Mouse (Mus musculus) kidney, postnatal 0 days (tissue): ENCODE data around the gene Ube2o. TPM values are rescaled to one million over a fixed set of nuclear protein-coding genes. Genes with fewer than 3 reads are reported as not detected.
A peak's percentile ranks its signal among the peaks of the same experiment; 100 is the strongest.

Source experiments
- ATAC-seq: fragments of 200-750 bp; cut with Nextera tagmentation; replicated peaks from 2 replicates; pipeline ENCODE4 v1.8.0; 2017; ENCODE audit warnings: low read depth, moderate number of reproducible peaks, moderate TSS enrichment, moderate library complexity; ENCODE audit not compliant: low FRiP score
- DNase-seq: peaks from one replicate; pipeline ENCODE4 v3.0.0-alpha.2; 2016; ENCODE audit warnings: low spot score
- H3K27ac ChIP-seq: fragments of 300-500 bp; sonication (generic); 2 replicates; pipeline ENCODE4 v1.5.1; 2014; ENCODE audit warnings: mild to moderate bottlenecking
- H3K27me3 ChIP-seq: fragments of 300-500 bp; sonication (generic); 2 replicates; pipeline ENCODE4 v1.6.1; 2014; ENCODE audit warnings: low read length, mixed read lengths; ENCODE audit not compliant: insufficient read depth
- H3K36me3 ChIP-seq: fragments of 300-500 bp; sonication (generic); 2 replicates; pipeline ENCODE4 v1.6.1; 2014; ENCODE audit warnings: low read length, mixed read lengths; ENCODE audit not compliant: insufficient read depth
- H3K4me1 ChIP-seq: fragments of 300-500 bp; sonication (generic); replicated peaks from 2 replicates; pipeline ENCODE4 v1.6.1; 2014; ENCODE audit warnings: antibody characterized with exemption, low read length, mixed read lengths; ENCODE audit not compliant: insufficient read depth
- H3K4me2 ChIP-seq: fragments of 300-500 bp; sonication (generic); 2 replicates; pipeline ENCODE4 v1.6.1; 2014; ENCODE audit warnings: mild to moderate bottlenecking, low read length, moderate library complexity, mixed read lengths
- H3K4me3 ChIP-seq: fragments of 300-500 bp; sonication (generic); replicated peaks from 2 replicates; pipeline ENCODE4 v1.5.1; 2014; ENCODE audit warnings: low read depth, low read length
- H3K9ac ChIP-seq: fragments of 300-500 bp; sonication (generic); 2 replicates; pipeline ENCODE4 v1.6.1; 2014; ENCODE audit warnings: low read depth, low read length
- H3K9me3 ChIP-seq: fragments of 300-500 bp; sonication (generic); replicated peaks from 2 replicates; pipeline ENCODE4 v1.6.1; 2016; ENCODE audit warnings: low read length, inconsistent platforms, mixed read lengths
- CTCF ChIP-seq: IDR thresholded peaks from 2 replicates; pipeline ENCODE4 v1.5.1; 2016; ENCODE audit warnings: antibody characterized with exemption, low read depth, mild to moderate bottlenecking, moderate library complexity
- WGBS: fragments of 180-500 bp; shearing (Covaris S2); extraction: QIAGEN DNeasy Blood & Tissue Kit; methylation state at CpG from one replicate; pipeline ENCODE4 v1.1.7; 2014; 5-methylcytosine and 5-hydroxymethylcytosine counted together
- polyA plus RNA-seq: library from polyadenylated mRNA; unstranded; fragments of >200 nt; fragmentation: Nextera tagmentation; extraction: Ambion mirVana; gene quantifications from 2 replicates; pipeline ENCODE4 v1.2.1, GENCODE M21; 2015

Ube2o gene
- polyA plus RNA-seq, 1 experiment from 2014 or later = 8.9 TPM

GRCm38 (mm10) chr11:116522886-116523698 is 58.2 kb downstream of the Ube2o start:
- Histone ChIP-seq H3K36me3 (no peaks in the 10 kb centered on the region), H3K27ac (peak overlapping the region; percentile 60), H3K4me2 (no peak overlapping the region), H3K9ac (no peak overlapping the region), H3K4me1 (peaks cover 10% of the 10 kb centered on the region; the same call in 1 of the 2 replicates), H3K27me3 (no peaks in the 10 kb centered on the region), H3K9me3 (no peaks in the 10 kb centered on the region), H3K4me3 (no peak overlapping the region)
- no peak for ATAC-seq
- no peak for TF ChIP-seq CTCF
- 45% methylated on average over 16 of the region's 16 CpGs for WGBS
- DNase-seq = peak; percentile 70

GRCm38 (mm10) chr11:116522046-116522445 is 59.2 kb downstream of the Ube2o start:
- Histone ChIP-seq H3K4me1 (peaks cover 10% of the 10 kb centered on the region; the same call in 1 of the 2 replicates), H3K27me3 (no peaks in the 10 kb centered on the region), H3K4me3 (no peak overlapping the region), H3K9ac (no peak overlapping the region), H3K9me3 (no peaks in the 10 kb centered on the region), H3K27ac (no peak overlapping the region), H3K4me2 (no peak overlapping the region), H3K36me3 (no peaks in the 10 kb centered on the region)
- DNase-seq (no peak), ATAC-seq (no peak)
- TF ChIP-seq CTCF = no peak
- 89% methylated on average over 3 of the region's 3 CpGs for WGBS

GRCm38 (mm10) chr11:116521143-116521542 is 60.1 kb downstream of the Ube2o start:
- no peak overlapping the region for H3K4me2 ChIP-seq
- H3K4me3 ChIP-seq = no peak overlapping the region
- H3K36me3 ChIP-seq = no peaks in the 10 kb centered on the region
- H3K27me3 ChIP-seq = no peaks in the 10 kb centered on the region
- no peak overlapping the region for H3K9ac ChIP-seq
- DNase-seq = peak; percentile 47
- peak; percentile 52; the same call in 1 of the 2 replicates for ATAC-seq
- H3K9me3 ChIP-seq = no peaks in the 10 kb centered on the region
- H3K4me1 ChIP-seq = peaks cover 10% of the 10 kb centered on the region; the same call in 1 of the 2 replicates
- no peak for TF ChIP-seq CTCF
- H3K27ac ChIP-seq = no peak overlapping the region
- WGBS = 58% methylated on average over 3 of the region's 3 CpGs

GRCm38 (mm10) chr11:116518482-116518881 is 62.8 kb downstream of the Ube2o start:
- Histone ChIP-seq H3K4me2 (no peak overlapping the region), H3K27me3 (no peaks in the 10 kb centered on the region), H3K9ac (no peak overlapping the region), H3K36me3 (no peaks in the 10 kb centered on the region), H3K9me3 (no peaks in the 10 kb centered on the region), H3K4me3 (no peak overlapping the region), H3K4me1 (peaks cover 4% of the 10 kb centered on the region; the same call in 1 of the 2 replicates), H3K27ac (peak overlapping the region; percentile 26)
- 54% methylated on average over 8 of the region's 8 CpGs for WGBS
- no peak for TF ChIP-seq CTCF
- no peak for ATAC-seq
- DNase-seq = peak; percentile 94

- no peak for DNase-seq
- peak; percentile 33; the same call in 1 of the 2 replicates for TF ChIP-seq CTCF
- no peak overlapping the region for H3K9ac ChIP-seq
These were observed 65.8 kb downstream of the Ube2o start for GRCm38 (mm10) chr11:116515330-116516020.

GRCm38 (mm10) chr11:116513531-116514038 is 67.7 kb downstream of the Ube2o start:
- WGBS = 61% methylated on average over 4 of the region's 4 CpGs
- H3K4me2 ChIP-seq = no peak overlapping the region
- no peak overlapping the region for H3K27ac ChIP-seq
- H3K9ac ChIP-seq = no peak overlapping the region
- no peaks in the 10 kb centered on the region; the same call in 1 of the 2 replicates for H3K4me1 ChIP-seq
- no peak overlapping the region for H3K4me3 ChIP-seq
- H3K27me3 ChIP-seq = no peaks in the 10 kb centered on the region
- TF ChIP-seq CTCF = no peak
- ATAC-seq (no peak), DNase-seq (no peak)
- H3K9me3 ChIP-seq = no peaks in the 10 kb centered on the region
- no peaks in the 10 kb centered on the region for H3K36me3 ChIP-seq

More at GRCm38 (mm10) chr11:116515330-116516020, 65.8 kb downstream of the Ube2o start:
- 18% methylated on average over 23 of the region's 24 CpGs for whole genome bisulfite sequencing
- H3K27ac ChIP-seq = no peak overlapping the region
- no peaks in the 10 kb centered on the region for H3K27me3 ChIP-seq
- no peak overlapping the region for H3K4me3 ChIP-seq
- H3K9me3 ChIP-seq = no peaks in the 10 kb centered on the region
- no peaks in the 10 kb centered on the region for H3K36me3 ChIP-seq
- ATAC-seq = no peak; the same call in 1 of the 2 replicates
- H3K4me2 ChIP-seq = peak overlapping the region; percentile 18; the same call in 1 of the 2 replicates
- H3K4me1 ChIP-seq = no peaks in the 10 kb centered on the region; the same call in 1 of the 2 replicates
